Mouse (Mus musculus) kidney, embryonic 14.5 days (tissue): ENCODE data around the gene Smtn. TPM values are rescaled to one million over a fixed set of nuclear protein-coding genes. Genes with fewer than 3 reads are reported as not detected.

Experiments
- ATAC-seq: fragments of 200-750 bp; cut with Nextera tagmentation; 2 replicates; pipeline ENCODE4 v1.8.0; 2017; ENCODE audit warnings: moderate number of reproducible peaks, mild to moderate bottlenecking, moderate TSS enrichment, moderate library complexity; ENCODE audit not compliant: low FRiP score, low TSS enrichment
- H3K27ac ChIP-seq: fragments of 300-500 bp; sonication (generic); 2 replicates; pipeline ENCODE4 v1.5.1; 2014; ENCODE audit warnings: low read depth, mild to moderate bottlenecking, low read length, moderate library complexity, mixed read lengths
- H3K27me3 ChIP-seq: fragments of 300-500 bp; sonication (generic); 2 replicates; pipeline ENCODE4 v1.6.1; 2014; ENCODE audit warnings: mild to moderate bottlenecking, low read length; ENCODE audit not compliant: control insufficient read depth, insufficient read depth
- H3K36me3 ChIP-seq: fragments of 300-500 bp; sonication (generic); 2 replicates; pipeline ENCODE4 v1.6.1; 2014; ENCODE audit warnings: low read length, mixed read lengths; ENCODE audit not compliant: control insufficient read depth, insufficient read depth
- H3K4me1 ChIP-seq: fragments of 300-500 bp; sonication (generic); 2 replicates; pipeline ENCODE4 v1.6.1; 2014; ENCODE audit warnings: low read length, mixed read lengths; ENCODE audit not compliant: control insufficient read depth, insufficient read depth
- H3K4me2 ChIP-seq: fragments of 300-500 bp; sonication (generic); replicated peaks from 2 replicates; pipeline ENCODE4 v1.6.1; 2014; ENCODE audit warnings: low read depth, mild to moderate bottlenecking, low read length
- H3K4me3 ChIP-seq: fragments of 300-500 bp; sonication (generic); 2 replicates; pipeline ENCODE4 v1.5.1; 2014; ENCODE audit warnings: mild to moderate bottlenecking, low read length
- H3K9ac ChIP-seq: fragments of 300-500 bp; sonication (generic); 2 replicates; pipeline ENCODE4 v1.6.1; 2014; ENCODE audit warnings: low read depth, mild to moderate bottlenecking, low read length, moderate library complexity
- H3K9me3 ChIP-seq: fragments of 300-500 bp; sonication (generic); 2 replicates; pipeline ENCODE4 v1.6.1; 2016; ENCODE audit warnings: low read length; ENCODE audit not compliant: control insufficient read depth
- WGBS: fragments of 180-500 bp; shearing (Covaris S2); extraction: QIAGEN DNeasy Blood & Tissue Kit; methylation state at CpG from one replicate; pipeline ENCODE4 v1.1.7; 2014; 5-methylcytosine and 5-hydroxymethylcytosine counted together
- polyA plus RNA-seq: library from polyadenylated mRNA; unstranded; fragments of >200 nt; fragmentation: Nextera tagmentation; extraction: Ambion mirVana; gene quantifications from 2 replicates; pipeline ENCODE4 v1.2.1, GENCODE M21; 2014

Gene Smtn
- polyA plus RNA-seq, 1 experiment from 2014 or later = 70.7 TPM

- H3K4me3 ChIP-seq = no peak overlapping the region
- no peaks in the 10 kb centered on the region for H3K9me3 ChIP-seq
- H3K9ac ChIP-seq = no peak overlapping the region
- no peaks in the 10 kb centered on the region for H3K27me3 ChIP-seq
- peak; percentile 65 for ATAC-seq
- no peak overlapping the region for H3K4me2 ChIP-seq
- peak overlapping the region; percentile 63; the same call in 1 of the 2 replicates for H3K27ac ChIP-seq
- WGBS = 37% methylated on average over 3 of the region's 3 CpGs
- peaks cover 30% of the 10 kb centered on the region for H3K4me1 ChIP-seq
- no peaks in the 10 kb centered on the region for H3K36me3 ChIP-seq
Observed at GRCm38 (mm10) chr11:3575238-3575637, 34.8 kb upstream of the Smtn start.

GRCm38 (mm10) chr11:3573092-3573491 is 32.7 kb upstream of the Smtn start:
- no peaks in the 10 kb centered on the region for H3K36me3 ChIP-seq
- 0 out of 2 replicates have a peak overlapping the region, but pooled peaks have one; percentile 7 for H3K9ac ChIP-seq
- H3K4me3 ChIP-seq = no peak overlapping the region
- ATAC-seq = peak; percentile 84
- peaks cover 30% of the 10 kb centered on the region for H3K4me1 ChIP-seq
- WGBS = 2% methylated on average over 9 of the region's 9 CpGs
- H3K27me3 ChIP-seq = no peaks in the 10 kb centered on the region
- no peaks in the 10 kb centered on the region for H3K9me3 ChIP-seq
- peak overlapping the region; percentile 91 for H3K27ac ChIP-seq
- no peak overlapping the region for H3K4me2 ChIP-seq

GRCm38 (mm10) chr11:3572181-3572580 is 31.8 kb upstream of the Smtn start:
- Histone ChIP-seq H3K27me3 (no peaks in the 10 kb centered on the region), H3K4me2 (no peak overlapping the region), H3K9me3 (no peaks in the 10 kb centered on the region), H3K36me3 (no peaks in the 10 kb centered on the region), H3K27ac (peak overlapping the region; percentile 91; the same call in 1 of the 2 replicates), H3K4me1 (peaks cover 30% of the 10 kb centered on the region), H3K9ac (no peak overlapping the region), H3K4me3 (no peak overlapping the region)
- ATAC-seq = no peak
- 73% methylated on average over 6 of the region's 6 CpGs for WGBS

GRCm38 (mm10) chr11:3570321-3570720 is 29.9 kb upstream of the Smtn start:
- Histone ChIP-seq H3K27me3 (no peaks in the 10 kb centered on the region), H3K36me3 (no peaks in the 10 kb centered on the region), H3K4me3 (no peak overlapping the region), H3K9ac (no peak overlapping the region), H3K4me1 (peaks cover 30% of the 10 kb centered on the region), H3K9me3 (no peaks in the 10 kb centered on the region), H3K27ac (no peak overlapping the region), H3K4me2 (no peak overlapping the region)
- whole genome bisulfite sequencing = 77% methylated on average over 8 of the region's 8 CpGs
- ATAC-seq = no peak

- ATAC-seq = no peak
- 86% methylated on average over 1 of the region's 1 CpGs for WGBS
Observed at GRCm38 (mm10) chr11:3567896-3568295, 27.5 kb upstream of the Smtn start.

GRCm38 (mm10) chr11:3566018-3566417 is 25.6 kb upstream of the Smtn start:
- no peaks in the 10 kb centered on the region for H3K36me3 ChIP-seq
- no peak overlapping the region for H3K4me3 ChIP-seq
- H3K9me3 ChIP-seq = no peaks in the 10 kb centered on the region
- WGBS = 69% methylated on average over 4 of the region's 4 CpGs
- H3K27ac ChIP-seq = no peak overlapping the region
- no peak overlapping the region for H3K4me2 ChIP-seq
- H3K27me3 ChIP-seq = no peaks in the 10 kb centered on the region
- no peak overlapping the region; the same call in 1 of the 2 replicates for H3K9ac ChIP-seq
- H3K4me1 ChIP-seq = peaks cover 17% of the 10 kb centered on the region; the same call in 1 of the 2 replicates
- no peak for ATAC-seq

More at GRCm38 (mm10) chr11:3567896-3568295, 27.5 kb upstream of the Smtn start:
- Histone ChIP-seq H3K4me2 (no peak overlapping the region), H3K9me3 (no peaks in the 10 kb centered on the region), H3K27me3 (no peaks in the 10 kb centered on the region), H3K4me3 (no peak overlapping the region), H3K36me3 (no peaks in the 10 kb centered on the region), H3K9ac (no peak overlapping the region), H3K4me1 (peaks cover 24% of the 10 kb centered on the region), H3K27ac (no peak overlapping the region)

- H3K9ac ChIP-seq = no peak overlapping the region
- H3K9me3 ChIP-seq = no peaks in the 10 kb centered on the region
- H3K36me3 ChIP-seq = no peaks in the 10 kb centered on the region
- WGBS = 24% methylated on average over 7 of the region's 7 CpGs
- peaks cover 17% of the 10 kb centered on the region; the same call in 1 of the 2 replicates for H3K4me1 ChIP-seq
- H3K4me2 ChIP-seq = no peak overlapping the region
- no peaks in the 10 kb centered on the region for H3K27me3 ChIP-seq
- peak; percentile 61; the same call in 1 of the 2 replicates for ATAC-seq
- peak overlapping the region; percentile 80; the same call in 1 of the 2 replicates for H3K27ac ChIP-seq
- no peak overlapping the region for H3K4me3 ChIP-seq
Observed at GRCm38 (mm10) chr11:3564451-3564850, 24.0 kb upstream of the Smtn start.

GRCm38 (mm10) chr11:3563853-3564252 is 23.4 kb upstream of the Smtn start:
- Histone ChIP-seq H3K4me1 (peaks cover 17% of the 10 kb centered on the region; the same call in 1 of the 2 replicates), H3K9me3 (no peaks in the 10 kb centered on the region), H3K27me3 (no peaks in the 10 kb centered on the region), H3K27ac (peak overlapping the region; percentile 80; the same call in 1 of the 2 replicates), H3K4me3 (no peak overlapping the region), H3K9ac (no peak overlapping the region), H3K4me2 (no peak overlapping the region), H3K36me3 (no peaks in the 10 kb centered on the region)
- WGBS = 79% methylated on average over 6 of the region's 6 CpGs
- ATAC-seq = no peak

GRCm38 (mm10) chr11:3560202-3560601 is 19.8 kb upstream of the Smtn start:
- Histone ChIP-seq H3K4me1 (peaks cover 14% of the 10 kb centered on the region; the same call in 1 of the 2 replicates), H3K9ac (no peak overlapping the region), H3K9me3 (no peaks in the 10 kb centered on the region), H3K36me3 (no peaks in the 10 kb centered on the region), H3K4me2 (no peak overlapping the region), H3K27ac (no peak overlapping the region), H3K27me3 (no peaks in the 10 kb centered on the region), H3K4me3 (no peak overlapping the region)
- no peak for ATAC-seq
- WGBS = 78% methylated on average over 5 of the region's 5 CpGs
